Mouse (Mus musculus) G1E (cell line): ENCODE measurements around the gene Dapp1.

Source experiments
- CTCF ChIP-seq: IDR thresholded peaks from 2 replicates; pipeline ENCODE4 v1.5.1; 2012; ENCODE audit warnings: low read depth, low read length, inconsistent platforms, mixed read lengths
- GATA1 ChIP-seq: IDR thresholded peaks from 2 replicates; pipeline ENCODE4 v1.6.1; 2012; ENCODE audit warnings: borderline replicate concordance, low read length, inconsistent platforms, mixed read lengths

DNA sequence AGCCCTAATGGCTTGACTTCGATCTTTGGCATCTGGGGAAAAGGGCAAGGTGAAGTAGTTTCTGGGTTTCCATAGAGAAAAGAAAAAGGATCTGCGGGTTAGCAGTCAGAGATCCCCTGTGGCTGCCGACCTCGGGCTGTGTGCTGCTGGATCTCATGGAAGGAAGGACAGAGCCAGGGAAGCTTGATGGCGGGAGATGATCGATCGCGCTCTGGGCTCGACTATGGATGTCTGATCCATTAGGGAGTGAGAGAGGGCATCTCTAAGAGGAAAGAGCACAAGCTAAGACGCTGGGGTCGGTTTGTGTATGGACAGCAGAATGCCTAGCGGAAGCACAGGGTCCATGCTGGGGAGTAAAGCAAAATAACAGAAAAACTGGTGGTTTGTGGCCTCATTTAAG is 11.4 kb downstream of the Dapp1 start:
- TF ChIP-seq CTCF (no peak), GATA1 (no peak)
